Mouse (Mus musculus) MEL (cell line): Measurements from ENCODE around the gene Pex11a. TPM values are rescaled to one million over a fixed set of nuclear protein-coding genes. Genes with fewer than 3 reads are reported as not detected.
A peak's percentile ranks its signal among the peaks of the same experiment; 100 is the strongest.

ENCODE experiments used
- DNase-seq: peaks from one replicate; pipeline ENCODE4 v3.0.0; 2011; ENCODE audit warnings: low read depth, low spot score
- H3K27ac ChIP-seq: 2 replicates; pipeline ENCODE4 v1.5.1; 2012; ENCODE audit warnings: low read depth, mild to moderate bottlenecking, control low read depth, low read length, moderate library complexity; ENCODE audit not compliant: control insufficient read depth
- H3K27me3 ChIP-seq, 2 experiments: fragments of 150-350 bp in 1 of 2; sonication (generic) in 1 of 2; 2 replicates each; pipeline ENCODE4 v1.6.1; 2012; ENCODE audit warnings: low read length in 2 of 2, mild to moderate bottlenecking in 2 of 2, improper control_type of control experiment in 1 of 2, moderate library complexity in 1 of 2; ENCODE audit not compliant: insufficient read depth in 2 of 2, control insufficient read depth in 1 of 2
- H3K36me3 ChIP-seq, 2 experiments: 2 replicates each; pipeline ENCODE4 v1.6.1; 2012 to 2014; ENCODE audit warnings: low read length in 2 of 2, improper control_type of control experiment in 1 of 2, inconsistent platforms in 1 of 2, mild to moderate bottlenecking in 1 of 2; ENCODE audit not compliant: insufficient read depth in 2 of 2, control insufficient read depth in 1 of 2
- H3K4me1 ChIP-seq, 2 experiments: fragments of 150-350 bp in 1 of 2; sonication (generic) in 1 of 2; 2 replicates each; pipeline ENCODE4 v1.6.1; 2012; ENCODE audit warnings: low read length in 2 of 2, improper control_type of control experiment in 1 of 2, mild to moderate bottlenecking in 1 of 2; ENCODE audit not compliant: insufficient read depth in 2 of 2, control insufficient read depth in 1 of 2
- H3K4me3 ChIP-seq, 2 experiments: fragments of 150-350 bp in 1 of 2; sonication (generic) in 1 of 2; 2 replicates each; pipeline ENCODE4 v1.5.1; 2012; ENCODE audit warnings: low read depth in 2 of 2, low read length in 2 of 2, mild to moderate bottlenecking in 2 of 2, moderate library complexity in 2 of 2, control low read depth in 1 of 2, improper control_type of control experiment in 1 of 2; ENCODE audit not compliant: control insufficient read depth in 1 of 2, insufficient read depth in 1 of 2
- H3K79me2 ChIP-seq: 2 replicates; pipeline ENCODE4 v1.6.1; 2012; ENCODE audit warnings: mild to moderate bottlenecking, low read length, moderate library complexity; ENCODE audit not compliant: control insufficient read depth, poor library complexity, insufficient read depth
- H3K9ac ChIP-seq: 2 replicates; pipeline ENCODE4 v1.6.1; 2012; ENCODE audit warnings: low read depth, mild to moderate bottlenecking, control low read depth, low read length, moderate library complexity; ENCODE audit not compliant: control insufficient read depth, poor library complexity, severe bottlenecking
- H3K9me3 ChIP-seq: fragments of 150-350 bp; sonication (generic); replicated peaks from 2 replicates; pipeline ENCODE4 v1.6.1; 2012; ENCODE audit warnings: mild to moderate bottlenecking, low read length, improper control_type of control experiment, moderate library complexity; ENCODE audit not compliant: insufficient read depth
- CHD2 ChIP-seq: IDR thresholded peaks from 2 replicates; pipeline ENCODE4 v1.6.1; 2011; ENCODE audit warnings: low read length, improper control_type of control experiment
- CTCF ChIP-seq, 3 experiments: IDR thresholded peaks in 2 of 3; conservative IDR thresholded peaks in 1 of 3; 2 replicates each; pipeline ENCODE4 v1.5.1; 2011 to 2012; ENCODE audit warnings: low read length in 3 of 3, low read depth in 2 of 3, mild to moderate bottlenecking in 2 of 3, improper control_type of control experiment in 1 of 3, inconsistent platforms in 1 of 3, mixed read lengths in 1 of 3, moderate library complexity in 1 of 3; ENCODE audit not compliant: control insufficient read depth in 1 of 3, insufficient read depth in 1 of 3, poor library complexity in 1 of 3, severe bottlenecking in 1 of 3
- GABPA ChIP-seq: IDR thresholded peaks from 2 replicates; pipeline ENCODE4 v1.6.1; 2012; ENCODE audit warnings: low read depth, mild to moderate bottlenecking, inconsistent platforms, low read length, improper control_type of control experiment, moderate library complexity
- HCFC1 ChIP-seq: IDR thresholded peaks from 2 replicates; pipeline ENCODE4 v1.6.1; 2012; ENCODE audit warnings: low read depth, mild to moderate bottlenecking, inconsistent platforms, low read length, improper control_type of control experiment, moderate library complexity
- JUND ChIP-seq: IDR thresholded peaks from 2 replicates; pipeline ENCODE4 v1.6.1; 2011; ENCODE audit warnings: low read depth, mild to moderate bottlenecking, improper control_type of control experiment, low read length
- KAT2A ChIP-seq: conservative IDR thresholded peaks from 2 replicates; pipeline ENCODE4 v1.6.1; 2012; ENCODE audit warnings: low read depth, low read length, improper control_type of control experiment, inconsistent platforms
- MAFK ChIP-seq: IDR thresholded peaks from 2 replicates; pipeline ENCODE4 v1.6.1; 2011; ENCODE audit warnings: low read depth, mild to moderate bottlenecking, low read length, improper control_type of control experiment, borderline replicate concordance
- MXI1 ChIP-seq: IDR thresholded peaks from 2 replicates; pipeline ENCODE4 v1.6.1; 2011; ENCODE audit warnings: mild to moderate bottlenecking, low read depth, low read length, improper control_type of control experiment
- MYC ChIP-seq: IDR thresholded peaks from 2 replicates; pipeline ENCODE4 v1.6.1; 2011; ENCODE audit warnings: low read depth, mild to moderate bottlenecking, low read length, improper control_type of control experiment, moderate library complexity
- POLR2A ChIP-seq, 2 experiments: IDR thresholded peaks; 2 replicates each; pipeline ENCODE4 v1.6.1; 2011 to 2012; ENCODE audit warnings: low read length in 2 of 2, mild to moderate bottlenecking in 2 of 2, control low read depth in 1 of 2, improper control_type of control experiment in 1 of 2, low read depth in 1 of 2, moderate library complexity in 1 of 2; ENCODE audit not compliant: control insufficient read depth in 1 of 2, insufficient read depth in 1 of 2, poor library complexity in 1 of 2
- POLR2AphosphoS5 ChIP-seq: IDR thresholded peaks from 2 replicates; pipeline ENCODE4 v1.6.1; 2012; ENCODE audit warnings: low read depth, borderline replicate concordance, mild to moderate bottlenecking, inconsistent platforms, low read length, moderate library complexity, mixed read lengths
- RAD21 ChIP-seq: IDR thresholded peaks from 2 replicates; pipeline ENCODE4 v1.6.1; 2011; ENCODE audit warnings: mild to moderate bottlenecking, low read depth, low read length, improper control_type of control experiment
- SIN3A ChIP-seq: IDR thresholded peaks from 2 replicates; pipeline ENCODE4 v1.6.1; 2012; ENCODE audit warnings: low read length, improper control_type of control experiment, inconsistent platforms
- SMC3 ChIP-seq: IDR thresholded peaks from 2 replicates; pipeline ENCODE4 v1.6.1; 2011; ENCODE audit warnings: low read depth, low read length, improper control_type of control experiment
- USF2 ChIP-seq, 2 experiments: IDR thresholded peaks; 2 replicates each; pipeline ENCODE4 v1.6.1; 2011 to 2012; ENCODE audit warnings: improper control_type of control experiment in 2 of 2, low read length in 2 of 2, borderline replicate concordance in 1 of 2, inconsistent platforms in 1 of 2, low read depth in 1 of 2, mild to moderate bottlenecking in 1 of 2; ENCODE audit not compliant: insufficient read depth in 1 of 2
- ZC3H11A ChIP-seq: IDR thresholded peaks from 2 replicates; pipeline ENCODE4 v1.6.1; 2012; ENCODE audit warnings: low read depth, mild to moderate bottlenecking, inconsistent platforms, low read length, improper control_type of control experiment
- polyA plus RNA-seq, 2 experiments: library from polyadenylated mRNA; stranded (reverse) in 1 of 2; unstranded in 1 of 2; fragments of >175 nt in 1 of 2; fragments of >200 nt in 1 of 2; gene quantifications; 2 replicates each; pipeline versions ENCODE4 v1.2.1 to v1.2.4; 2012; ENCODE audit warnings: low replicate concordance in 2 of 2, low read depth in 1 of 2; ENCODE audit not compliant: insufficient read length in 2 of 2, insufficient read depth in 1 of 2, missing spikeins in 1 of 2
- total RNA-seq: library from RNA; depleted of rRNA; stranded (reverse); fragments of 300-350 nt; gene quantifications from 2 replicates; pipeline ENCODE4 v1.2.3, GENCODE M21; 2012

Gene Pex11a
- total and polyA plus RNA-seq, 3 experiments, result 3.9 to 8.7 TPM; not detected in 1

GRCm38 (mm10) chr7:79780647-79781626 lies 38.0 kb upstream of the Pex11a start:
- peaks cover 0 to 6% of the 10 kb centered on the region in 2 experiments; a peak in 2 of 4 replicates for H3K4me1 ChIP-seq
- TF ChIP-seq POLR2AphosphoS5, result no peak
- no peak for TF ChIP-seq MAFK
- TF ChIP-seq MYC, result peak; percentile 66; the same call in 1 of the 2 replicates
- TF ChIP-seq USF2 (IDR thresholded peaks at IDR 0.05; ENCODE audit: borderline replicate concordance in 1 of 2, insufficient read depth in 1 of 2, low read depth in 1 of 2, low read length in 2 of 2), result no peak
- no peak for TF ChIP-seq KAT2A
- no peak for TF ChIP-seq CHD2
- TF ChIP-seq RAD21, result peak; percentile 75
- peak; percentile 71 for TF ChIP-seq SMC3
- TF ChIP-seq CTCF (IDR thresholded peaks at IDR 0.05 in 2 of 3, conservative IDR thresholded peaks at IDR 0.05 in 1 of 3; ENCODE audit: control insufficient read depth in 1 of 3, insufficient read depth in 1 of 3, low read depth in 2 of 3, low read length in 3 of 3, poor library complexity in 1 of 3, severe bottlenecking in 1 of 3), result peak; percentile 85 to 90 (median 89)
- TF ChIP-seq HCFC1, result no peak
- TF ChIP-seq SIN3A, result 0 out of 2 replicates have a peak, but pooled peaks have one; percentile 14
- no peak for TF ChIP-seq JUND
- TF ChIP-seq ZC3H11A, result peak; percentile 57
- peak; percentile 34 to 42; a peak in 1 of 4 replicates for TF ChIP-seq POLR2A (IDR thresholded peaks at IDR 0.05; ENCODE audit: control insufficient read depth in 1 of 2, insufficient read depth in 1 of 2, low read depth in 1 of 2, low read length in 2 of 2, poor library complexity in 1 of 2)
- TF ChIP-seq GABPA, result no peak
- 0 out of 2 replicates have a peak, but pooled peaks have one; percentile 20 for TF ChIP-seq MXI1
- H3K27ac ChIP-seq, result no peak overlapping the region
- no peaks in the 10 kb centered on the region for H3K9me3 ChIP-seq
- H3K36me3 ChIP-seq, result no peaks in the 10 kb centered on the region
- peak overlapping the region; percentile 67 for H3K9ac ChIP-seq
- peak; percentile 86 for DNase-seq
- H3K79me2 ChIP-seq, result no peaks in the 10 kb centered on the region
- H3K27me3 ChIP-seq, result peaks cover 0 to 1% of the 10 kb centered on the region in 2 experiments; a peak in 3 of 4 replicates
- H3K4me3 ChIP-seq, result peak overlapping the region; percentile 64 to 66

DNA sequence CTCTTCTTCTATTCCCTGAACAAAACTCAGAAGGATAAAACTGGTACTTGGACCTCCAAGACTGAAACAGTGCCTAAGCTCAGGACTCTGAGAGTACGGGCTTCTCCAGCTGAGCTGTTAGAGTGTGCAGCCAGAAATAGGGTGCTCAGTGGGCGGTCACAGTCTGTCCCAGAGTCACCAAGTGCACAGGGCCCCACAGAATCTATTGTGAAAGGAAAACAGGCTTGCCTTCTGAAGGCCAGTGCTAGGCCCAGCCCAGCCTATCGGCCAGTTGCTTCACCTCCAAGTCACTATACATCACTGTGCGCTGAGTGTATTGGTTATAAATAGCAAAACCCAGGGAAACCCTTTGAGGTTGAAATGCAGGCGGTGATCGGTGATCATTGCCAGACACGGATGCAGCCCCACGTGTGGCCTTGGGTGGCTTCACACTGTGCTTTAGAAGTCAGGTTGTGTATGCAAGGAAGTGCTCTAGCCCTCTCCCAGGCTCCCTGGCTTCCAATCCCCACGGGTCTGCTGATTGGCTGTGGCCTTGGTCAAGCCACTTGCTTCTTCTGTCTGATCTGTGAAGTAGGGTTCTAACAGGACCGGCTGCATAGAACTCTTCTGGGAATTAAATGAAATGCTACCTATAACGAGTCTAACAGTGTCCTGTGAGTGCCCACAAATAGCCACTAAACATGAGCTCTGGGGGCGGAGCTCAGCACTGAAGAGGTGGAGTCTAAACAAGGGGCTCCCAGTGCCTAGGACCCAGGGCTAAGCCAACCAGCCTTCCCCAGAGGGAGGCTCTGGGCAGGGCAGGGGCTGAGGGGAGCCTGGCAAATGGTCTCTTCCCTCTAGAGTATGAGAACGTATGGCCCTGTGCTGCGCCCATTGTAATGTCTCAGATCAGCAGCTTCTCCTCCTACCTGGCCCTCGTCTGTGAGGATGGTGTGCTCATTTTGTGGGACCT lies 28.9 kb upstream of the Pex11a start:
- H3K9me3 ChIP-seq, result no peaks in the 10 kb centered on the region
- no peak for TF ChIP-seq RAD21
- H3K27me3 ChIP-seq, result peaks cover 0 to 3% of the 10 kb centered on the region in 2 experiments; a peak in 2 of 4 replicates
- H3K4me1 ChIP-seq, result no peaks in the 10 kb centered on the region
- DNase-seq, result no peak
- H3K4me3 ChIP-seq, result no peak overlapping the region
- no peaks in the 10 kb centered on the region for H3K79me2 ChIP-seq
- H3K27ac ChIP-seq, result no peak overlapping the region
- H3K36me3 ChIP-seq, result no peaks in the 10 kb centered on the region
- H3K9ac ChIP-seq, result no peak overlapping the region
